Mouse (Mus musculus) lung, postnatal 0 days (tissue): ENCODE results near the gene Thsd7a.

ENCODE experiments used
- CTCF ChIP-seq: IDR thresholded peaks from 2 replicates; pipeline ENCODE4 v1.5.1; 2016; ENCODE audit warnings: antibody characterized with exemption, mild to moderate bottlenecking
- EP300 ChIP-seq: IDR thresholded peaks from 2 replicates; pipeline ENCODE4 v1.6.1; 2016; ENCODE audit warnings: antibody characterized with exemption, mild to moderate bottlenecking, control low read depth

- TF ChIP-seq CTCF = no peak
- TF ChIP-seq EP300 = no peak
Observed at GRCm38 (mm10) chr6:12262641-12263400, 486.4 kb downstream of the Thsd7a start.
